Mouse (Mus musculus) testis, postnatal 10 days (tissue): ENCODE results near the gene Bpi.

ENCODE experiments used
- DNase-seq: peaks from one replicate; pipeline ENCODE4 v3.0.0; 2021; ENCODE audit warnings: low spot score

The Bpi gene

GRCm38 (mm10) chr2:158285655-158286054, 27.8 kb downstream of the Bpi start:
- DNase-seq = no peak

- no peak for DNase-seq
These were observed 37.8 kb downstream of the Bpi start for GRCm38 (mm10) chr2:158295700-158296099.

- no peak for DNase-seq
These were observed 41.3 kb downstream of the Bpi start for GRCm38 (mm10) chr2:158299203-158299602.

- DNase-seq = no peak
These were observed 41.8 kb downstream of the Bpi start for GRCm38 (mm10) chr2:158299731-158300130.

- no peak for DNase-seq
These were observed 44.9 kb downstream of the Bpi start for GRCm38 (mm10) chr2:158302807-158303206.

GRCm38 (mm10) chr2:158305948-158306695, 48.2 kb downstream of the Bpi start, which contains the start of gene Lbp:
Lbp (plus strand) TSS chr2:158306493.
- peak; percentile 71 for DNase-seq

GRCm38 (mm10) chr2:158306696-158307049, 48.8 kb downstream of the Bpi start:
- DNase-seq = no peak

GRCm38 (mm10) chr2:158308276-158308675, 50.4 kb downstream of the Bpi start:
- no peak for DNase-seq

- DNase-seq = no peak
These were observed 55.2 kb downstream of the Bpi start for GRCm38 (mm10) chr2:158313089-158313488.

GRCm38 (mm10) chr2:158316371-158316770, 58.5 kb downstream of the Bpi start:
- DNase-seq = peak; percentile 60

GRCm38 (mm10) chr2:158317026-158317425, 59.1 kb downstream of the Bpi start:
- DNase-seq = peak; percentile 86

GRCm38 (mm10) chr2:158321596-158321995, 63.7 kb downstream of the Bpi start:
- DNase-seq = no peak

- no peak for DNase-seq
These were observed 65.0 kb downstream of the Bpi start for GRCm38 (mm10) chr2:158322845-158323244.

GRCm38 (mm10) chr2:158324531-158325190, 66.8 kb downstream of the Bpi start:
- no peak for DNase-seq

- no peak for DNase-seq
These were observed 67.7 kb downstream of the Bpi start for GRCm38 (mm10) chr2:158325609-158326008.
